Mouse (Mus musculus): ENCODE measurements at regions not wholly inside any gene's neighbourhood (a gene's known extent, or its start where the extent isn't known, plus 50 kb on each side); places are given as distances from the start of the nearest gene placed in this dataset.

GRCm38 (mm10) chr17:80798281-80798980 is 70.1 kb upstream of the Map4k3 start:
- TF ChIP-seq POLR2A (IDR thresholded peaks at IDR 0.05; ENCODE audit: low read depth, low read length) (no peak), PAX5 (IDR thresholded peaks at IDR 0.05; ENCODE audit: low read length) (no peak), MAFK (IDR thresholded peaks at IDR 0.05; ENCODE audit: insufficient replicate concordance, low read length) (no peak), CTCF (conservative IDR thresholded peaks at IDR 0.05 in 1 of 2, IDR thresholded peaks at IDR 0.05 in 1 of 2; ENCODE audit: low read depth in 2 of 2, low read length in 2 of 2) (no peak), CHD2 (IDR thresholded peaks at IDR 0.05; ENCODE audit: low read length) (no peak)

Measured in CH12.LX (cell line).